In genomic region chr5:4004531-4005469, GRCm38 (mm10) we compare ENCODE assay signal across 19 mouse cellular contexts.
DNase-seq lines count a peak whose midpoint lies in the region; ATAC-seq and TF ChIP-seq lines count a peak whose summit lies in the region.
"Had no signal": no experiment of that assay in that cellular context is flagged by ENCODE, and none has a peak within 500 bp of the region (broad histone marks: within the 10 kb centered on the region; RNA-seq: fewer than 3 reads in every experiment).

No protein-coding gene starts in this region.

- DNase-seq in heart, adult 11 months, result peak; percentile 87
- DNase-seq in heart, adult 18-20 months, result no peak
- DNase-seq in liver, embryonic 14.5 days (ENCODE audit: low read depth in 3 of 3, low spot score in 3 of 3), result peak; percentile 4 to 20 (median 10)
- DNase-seq in stomach, postnatal 0 days (ENCODE audit: low spot score), result peak; percentile 85
- no peak for DNase-seq in T-cell, adult 2 months (ENCODE audit: low spot score)
- DNase-seq: B cell, adult 2 months; cerebellum, adult 9-11 months; heart, postnatal 36 days; right cerebral cortex, postnatal 25 days; thymus, postnatal 4 days had no signal

- H3K9me3 ChIP-seq in intestine, embryonic 15.5 days, result no peaks in the 10 kb centered on the region
- H3K9me3 ChIP-seq in liver, embryonic 14.5 days (ENCODE audit: control insufficient read depth, low read length), result no peaks in the 10 kb centered on the region
- H3K9me3 ChIP-seq in stomach, postnatal 0 days (ENCODE audit: control insufficient read depth, low read length), result no peaks in the 10 kb centered on the region
- no peaks in the 10 kb centered on the region for H3K9me3 ChIP-seq in kidney, embryonic 14.5 days (ENCODE audit: control insufficient read depth, low read length)
- H3K9me3 ChIP-seq: heart, embryonic 13.5 days; limb, embryonic 10.5 days; neural tube, embryonic 12.5 days had no signal

- peak; percentile 6; the same call in 1 of the 2 replicates for TF ChIP-seq CTCF in liver, embryonic 14.5 days (IDR thresholded peaks at IDR 0.05; ENCODE audit: low read depth)
- TF ChIP-seq CTCF in stomach, postnatal 0 days (IDR thresholded peaks at IDR 0.05; ENCODE audit: low read depth), result peak; percentile 43; the same call in 1 of the 2 replicates

- no peaks in the 10 kb centered on the region for H3K27me3 ChIP-seq in intestine, embryonic 15.5 days (replicated peaks)
- H3K27me3 ChIP-seq in liver, embryonic 14.5 days (ENCODE audit: control insufficient read depth, insufficient read depth, low read length), result no peaks in the 10 kb centered on the region
- no peaks in the 10 kb centered on the region for H3K27me3 ChIP-seq in stomach, postnatal 0 days (ENCODE audit: control insufficient read depth, insufficient read depth, low read length)
- no peaks in the 10 kb centered on the region for H3K27me3 ChIP-seq in kidney, embryonic 14.5 days (ENCODE audit: control insufficient read depth, insufficient read depth, low read length)
- H3K27me3 ChIP-seq: heart, embryonic 13.5 days; neural tube, embryonic 12.5 days; Patski had no signal

- H3K36me3 ChIP-seq in intestine, embryonic 15.5 days, result no peaks in the 10 kb centered on the region; the same call in 1 of the 2 replicates
- H3K36me3 ChIP-seq in liver, embryonic 14.5 days (replicated peaks; ENCODE audit: control insufficient read depth, insufficient read depth, low read depth), result no peaks in the 10 kb centered on the region
- peaks cover 8% of the 10 kb centered on the region for H3K36me3 ChIP-seq in stomach, postnatal 0 days (ENCODE audit: control insufficient read depth, insufficient read depth, low read length)
- peaks cover 26% of the 10 kb centered on the region for H3K36me3 ChIP-seq in kidney, embryonic 14.5 days (ENCODE audit: control insufficient read depth, insufficient read depth, low read length)

- TF ChIP-seq EP300 in liver, embryonic 14.5 days (IDR thresholded peaks at IDR 0.05; ENCODE audit: low read depth), result no peak
- no peak for TF ChIP-seq EP300 in stomach, postnatal 0 days (optimal IDR thresholded peaks at IDR 0.05)

- ATAC-seq in intestine, embryonic 15.5 days, result peak; percentile 98
- ATAC-seq in liver, embryonic 14.5 days (ENCODE audit: insufficient read depth), result peak; percentile 71
- ATAC-seq in stomach, postnatal 0 days (ENCODE audit: low FRiP score, low TSS enrichment), result peak; percentile 100
- no peak for ATAC-seq in kidney, embryonic 14.5 days (ENCODE audit: low FRiP score, low TSS enrichment)
- ATAC-seq in CD4-positive, CD25-positive, alpha-beta regulatory T cell, adult 4 months, result no peak
- ATAC-seq: Patski had no signal

- H3K9ac ChIP-seq in intestine, embryonic 15.5 days, result no peak overlapping the region
- no peak overlapping the region for H3K9ac ChIP-seq in liver, embryonic 14.5 days (replicated peaks)
- H3K9ac ChIP-seq in stomach, postnatal 0 days (ENCODE audit: low read length), result no peak overlapping the region
- H3K9ac ChIP-seq in kidney, embryonic 14.5 days (ENCODE audit: low read depth, low read length), result no peak overlapping the region
- H3K9ac ChIP-seq: heart, embryonic 13.5 days; neural tube, embryonic 12.5 days had no signal

- 60% methylated on average over 16 of the region's 16 CpGs for WGBS in intestine, embryonic 15.5 days
- WGBS in liver, embryonic 14.5 days (ENCODE audit: insufficient replicate concordance), result 70% methylated on average over 16 of the region's 16 CpGs
- WGBS in stomach, postnatal 0 days, result 59% methylated on average over 16 of the region's 16 CpGs
- WGBS in kidney, embryonic 14.5 days, result 89% methylated on average over 16 of the region's 16 CpGs

- H3K4me2 ChIP-seq in intestine, embryonic 15.5 days (replicated peaks), result peak overlapping the region; percentile 41
- H3K4me2 ChIP-seq in liver, embryonic 14.5 days (ENCODE audit: low read depth), result 0 out of 2 replicates have a peak overlapping the region, but pooled peaks have one; percentile 16
- peak overlapping the region; percentile 41 for H3K4me2 ChIP-seq in stomach, postnatal 0 days (replicated peaks; ENCODE audit: low read depth)
- no peak overlapping the region for H3K4me2 ChIP-seq in kidney, embryonic 14.5 days (replicated peaks; ENCODE audit: low read depth, low read length)
- H3K4me2 ChIP-seq: heart, embryonic 13.5 days; neural tube, embryonic 12.5 days had no signal

- peak overlapping the region; percentile 64 for H3K27ac ChIP-seq in intestine, embryonic 15.5 days
- no peak overlapping the region for H3K27ac ChIP-seq in liver, embryonic 14.5 days
- H3K27ac ChIP-seq in stomach, postnatal 0 days (replicated peaks), result peak overlapping the region; percentile 58
- H3K27ac ChIP-seq in kidney, embryonic 14.5 days (ENCODE audit: low read depth, low read length), result no peak overlapping the region
- H3K27ac ChIP-seq: heart, embryonic 13.5 days; kidney, postnatal 0 days; layer of hippocampus, adult 2 months; limb, embryonic 10.5 days; neural tube, embryonic 12.5 days had no signal

- peak overlapping the region; percentile 23 for H3K4me3 ChIP-seq in intestine, embryonic 15.5 days (replicated peaks)
- H3K4me3 ChIP-seq in liver, embryonic 14.5 days (ENCODE audit: insufficient read depth in 1 of 2, low read depth in 2 of 2, low read length in 2 of 2), result peak overlapping the region in 1 of 2 experiments; percentile 24; a peak in 1 of 4 replicates
- H3K4me3 ChIP-seq in stomach, postnatal 0 days (ENCODE audit: low read depth, low read length), result peak overlapping the region; percentile 12; the same call in 1 of the 2 replicates
- no peak overlapping the region for H3K4me3 ChIP-seq in kidney, embryonic 14.5 days (ENCODE audit: low read length)
- H3K4me3 ChIP-seq: heart, embryonic 13.5 days; layer of hippocampus, adult 2 months; limb, embryonic 10.5 days; neural tube, embryonic 12.5 days had no signal

- no peaks in the 10 kb centered on the region for H3K4me1 ChIP-seq in intestine, embryonic 15.5 days (replicated peaks)
- no peaks in the 10 kb centered on the region for H3K4me1 ChIP-seq in liver, embryonic 14.5 days (replicated peaks; ENCODE audit: control insufficient read depth in 2 of 2, insufficient read depth in 2 of 2, low read length in 1 of 2)
- no peaks in the 10 kb centered on the region for H3K4me1 ChIP-seq in stomach, postnatal 0 days (replicated peaks; ENCODE audit: control insufficient read depth, insufficient read depth)
- H3K4me1 ChIP-seq in kidney, embryonic 14.5 days (ENCODE audit: control insufficient read depth, insufficient read depth, low read length), result no peaks in the 10 kb centered on the region
- H3K4me1 ChIP-seq: limb, embryonic 10.5 days; neural tube, embryonic 12.5 days had no signal

Comparison
In these comparisons a context has a peak if more than half of its experiments do, and no peak if none do; other contexts are left out.
1. DNase-seq: peak in heart, adult 11 months (single experiment), liver, embryonic 14.5 days (3 of 3) and stomach, postnatal 0 days (single experiment); none in heart, adult 18-20 months (0 of 2) and T-cell, adult 2 months (single experiment).
2. ATAC-seq: peak in intestine, embryonic 15.5 days (single experiment), liver, embryonic 14.5 days (single experiment) and stomach, postnatal 0 days (single experiment); none in kidney, embryonic 14.5 days (single experiment) and CD4-positive, CD25-positive, alpha-beta regulatory T cell, adult 4 months (single experiment).
3. H3K27ac ChIP-seq: peak in intestine, embryonic 15.5 days (single experiment) and stomach, postnatal 0 days (single experiment); none in liver, embryonic 14.5 days (single experiment) and kidney, embryonic 14.5 days (single experiment).